Mouse (Mus musculus) gastrocnemius, adult 2 months (tissue): ENCODE results near the gene Sdr42e1. TPM values are rescaled to one million over a fixed set of nuclear protein-coding genes. Genes with fewer than 3 reads are reported as not detected.
A peak's percentile ranks its signal among the peaks of the same experiment; 100 is the strongest.

Experiments
- DNase-seq: peaks from one replicate; pipeline ENCODE4 v3.0.0; 2022
- H3K27ac ChIP-seq: fragments of 200-600 bp; 2 replicates; pipeline ENCODE4 v1.8.1; 2022; ENCODE audit warnings: mild to moderate bottlenecking
- H3K4me3 ChIP-seq: fragments of 200-600 bp; 2 replicates; pipeline ENCODE4 v1.8.1; 2022; ENCODE audit warnings: mild to moderate bottlenecking, moderate library complexity
- CTCF ChIP-seq: fragments of 200-600 bp; IDR thresholded peaks from 2 replicates; pipeline ENCODE4 v1.8.1; 2022; ENCODE audit warnings: antibody characterized with exemption, mild to moderate bottlenecking, moderate library complexity
- intact Hi-C: fragments of 180-260 bp; cut with DNase I; formaldehyde crosslinking; loops from one replicate; pipeline ENCODE4 v1.15.1; 2025
- long read RNA-seq, 2 experiments: library from polyadenylated mRNA; stranded (forward); transcript quantifications; one replicate each; pipeline ENCODE4 v2.0.0; 2021
- total RNA-seq, 2 experiments: library from RNA; stranded (reverse); gene quantifications; 2 replicates each; pipeline ENCODE4 v1.2.3; 2021

Sdr42e1 gene
- under 1 TPM; 0.13 to 0.31 TPM for total RNA-seq
- long read RNA-seq, experiment 1, partial matches to known transcripts = 0 of 1 reads
- long read RNA-seq, experiment 1, other reads (novel, unspliced or antisense) = 0 of 1 reads
- long read RNA-seq, experiment 2, partial matches to known transcripts = 0 of 1 reads
- long read RNA-seq, experiment 2, other reads (novel, unspliced or antisense) = 1 of 1 reads

GRCm38 (mm10) chr8:117673430-117673830, at the start of gene Sdr42e1:
Gene Sdr42e1 (minus strand): TSS chr8:117673689.
- TF ChIP-seq CTCF = no peak
- Histone ChIP-seq H3K4me3 (peak within 1 kb of the TSS; percentile 70), H3K27ac (peak within 1 kb of the TSS; percentile 68; the same call in 1 of the 2 replicates)
- peak; percentile 37 for DNase-seq
- intact Hi-C loops = no loop called here

GRCm38 (mm10) chr8:117718152-117718860, 44.8 kb upstream of the Sdr42e1 start:
- no peak for TF ChIP-seq CTCF
- intact Hi-C loops = no loop called here
- Histone ChIP-seq H3K27ac (no peak overlapping the region), H3K4me3 (no peak overlapping the region)
- DNase-seq = no peak

GRCm38 (mm10) chr8:117715896-117716295, 42.4 kb upstream of the Sdr42e1 start:
- intact Hi-C loops = no loop called here
- no peak for TF ChIP-seq CTCF
- DNase-seq = no peak
- Histone ChIP-seq H3K4me3 (no peak overlapping the region), H3K27ac (no peak overlapping the region)

- H3K27ac ChIP-seq = no peak overlapping the region
- TF ChIP-seq CTCF = no peak
- intact Hi-C loops = no loop called here
Observed at GRCm38 (mm10) chr8:117714604-117715003, 41.1 kb upstream of the Sdr42e1 start.

GRCm38 (mm10) chr8:117712226-117712625, 38.7 kb upstream of the Sdr42e1 start:
- no peak for DNase-seq
- Histone ChIP-seq H3K4me3 (no peak overlapping the region), H3K27ac (no peak overlapping the region)
- intact Hi-C loops = no loop called here
- TF ChIP-seq CTCF = no peak

More at GRCm38 (mm10) chr8:117714604-117715003, 41.1 kb upstream of the Sdr42e1 start:
- no peak overlapping the region for H3K4me3 ChIP-seq
- no peak for DNase-seq

GRCm38 (mm10) chr8:117706141-117706540, 32.7 kb upstream of the Sdr42e1 start:
- DNase-seq = no peak

GRCm38 (mm10) chr8:117702701-117703100, 29.2 kb upstream of the Sdr42e1 start:
- intact Hi-C loops = no loop called here
- H3K27ac ChIP-seq = no peak overlapping the region
- TF ChIP-seq CTCF = no peak
- H3K4me3 ChIP-seq = no peak overlapping the region
- DNase-seq = no peak

More at GRCm38 (mm10) chr8:117706141-117706540, 32.7 kb upstream of the Sdr42e1 start:
- H3K27ac ChIP-seq = no peak overlapping the region
- no peak for TF ChIP-seq CTCF
- H3K4me3 ChIP-seq = no peak overlapping the region
- intact Hi-C loops = no loop called here

- H3K4me3 ChIP-seq = no peak within 1 kb of the TSS
- no peak within 1 kb of the TSS for H3K27ac ChIP-seq
- no peak for TF ChIP-seq CTCF
- intact Hi-C loops = no loop called here
- no peak for DNase-seq
Observed at GRCm38 (mm10) chr8:117701859-117702258, 28.4 kb upstream of the Sdr42e1 start, which contains the start of gene Hsd17b2. Gene Hsd17b2 (plus strand): TSS chr8:117701904.

- no peak for TF ChIP-seq CTCF
- Histone ChIP-seq H3K27ac (no peak overlapping the region), H3K4me3 (no peak overlapping the region)
- DNase-seq = no peak
- intact Hi-C loops = no loop called here
Observed at GRCm38 (mm10) chr8:117701246-117701645, 27.8 kb upstream of the Sdr42e1 start.

GRCm38 (mm10) chr8:117700699-117701098, 27.2 kb upstream of the Sdr42e1 start:
- TF ChIP-seq CTCF = no peak
- DNase-seq = no peak
- no peak overlapping the region for H3K4me3 ChIP-seq
- intact Hi-C loops = no loop called here
- no peak overlapping the region for H3K27ac ChIP-seq

GRCm38 (mm10) chr8:117697248-117697647, 23.8 kb upstream of the Sdr42e1 start:
- peak; percentile 29 for DNase-seq
- Histone ChIP-seq H3K27ac (no peak overlapping the region), H3K4me3 (no peak overlapping the region)
- peak; percentile 57 for TF ChIP-seq CTCF
- intact Hi-C loops = no loop called here

- DNase-seq = no peak
- no peak for TF ChIP-seq CTCF
- Histone ChIP-seq H3K27ac (no peak overlapping the region), H3K4me3 (no peak overlapping the region)
- intact Hi-C loops = no loop called here
Observed at GRCm38 (mm10) chr8:117695636-117696035, 22.1 kb upstream of the Sdr42e1 start.

- no peak for TF ChIP-seq CTCF
- Histone ChIP-seq H3K27ac (no peak overlapping the region), H3K4me3 (no peak overlapping the region)
- intact Hi-C loops = no loop called here
- DNase-seq = no peak
Observed at GRCm38 (mm10) chr8:117692131-117692530, 18.6 kb upstream of the Sdr42e1 start.

GRCm38 (mm10) chr8:117687890-117688289, 14.4 kb upstream of the Sdr42e1 start:
- H3K27ac ChIP-seq = no peak overlapping the region
- DNase-seq = no peak
- no peak overlapping the region for H3K4me3 ChIP-seq
- no peak for TF ChIP-seq CTCF
- intact Hi-C loops = no loop called here
